Mouse (Mus musculus): ENCODE results near the gene Zup1.
"Not testable (repeated sequence)": the region's sequence is repeated elsewhere in the genome, so short reads cannot be mapped to it uniquely, and the experiment has no call there.

GRCm38 (mm10) chr10:33901520-33901919 lies 49.5 kb downstream of the Zup1 start:
- TF ChIP-seq TAL1, GATA1 (IDR thresholded peaks at IDR 0.05; ENCODE audit: low read length): not testable (repeated sequence)
